Mouse (Mus musculus): ENCODE measurements around the gene Rassf10. TPM values are rescaled to one million over a fixed set of nuclear protein-coding genes. Genes with fewer than 3 reads are reported as not detected.

Gene Rassf10
- polyA plus RNA-seq, 1 experiment from 2014 or later, result 0.22 TPM

- Histone ChIP-seq H3K27ac (replicated peaks) (no peak overlapping the region), H3K4me1 (no peaks in the 10 kb centered on the region), H3K27me3 (ENCODE audit: low read depth, poor library complexity, severe bottlenecking) (no peaks in the 10 kb centered on the region), H3K4me3 (no peak overlapping the region), H3K9me3 (replicated peaks) (no peaks in the 10 kb centered on the region), H3K36me3 (no peaks in the 10 kb centered on the region)
- no peak for DNase-seq (ENCODE audit: low spot score)
- WGBS, result 91% methylated on average over 8 of the region's 8 CpGs
Observed at GRCm38 (mm10) chr7:112937089-112937488, 16.7 kb upstream of the Rassf10 start.

GRCm38 (mm10) chr7:112938959-112939358, 14.8 kb upstream of the Rassf10 start:
- H3K27me3 ChIP-seq (ENCODE audit: low read depth, poor library complexity, severe bottlenecking), result no peaks in the 10 kb centered on the region
- WGBS, result 70% methylated on average over 5 of the region's 5 CpGs
- no peak overlapping the region for H3K27ac ChIP-seq (replicated peaks)
- no peak overlapping the region for H3K4me3 ChIP-seq
- H3K36me3 ChIP-seq, result no peaks in the 10 kb centered on the region
- H3K4me1 ChIP-seq, result no peaks in the 10 kb centered on the region
- DNase-seq (ENCODE audit: low spot score), result no peak
- no peaks in the 10 kb centered on the region for H3K9me3 ChIP-seq (replicated peaks)

DNA sequence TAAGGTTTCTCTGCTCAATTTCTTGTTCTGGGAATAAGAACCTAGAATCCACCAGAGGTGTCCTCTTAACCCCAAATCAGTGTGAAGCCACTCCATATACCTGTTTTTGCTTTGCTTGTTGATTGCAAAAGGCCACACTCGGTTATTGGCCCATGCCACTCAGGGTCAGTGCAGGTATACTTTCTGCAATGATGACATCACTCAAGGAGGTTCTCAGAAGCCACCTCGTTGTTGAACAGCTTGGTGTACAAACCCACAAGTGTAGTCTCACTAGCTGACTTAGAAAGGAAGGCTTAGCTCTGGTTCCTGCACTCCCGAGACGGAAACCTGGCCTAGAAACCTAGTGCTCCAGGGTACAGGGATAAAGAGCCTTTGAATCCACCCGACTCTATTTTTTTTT, 11.2 kb upstream of the Rassf10 start:
- Histone ChIP-seq H3K27me3 (ENCODE audit: low read depth, poor library complexity, severe bottlenecking) (no peaks in the 10 kb centered on the region), H3K4me3 (no peak overlapping the region)

DNA sequence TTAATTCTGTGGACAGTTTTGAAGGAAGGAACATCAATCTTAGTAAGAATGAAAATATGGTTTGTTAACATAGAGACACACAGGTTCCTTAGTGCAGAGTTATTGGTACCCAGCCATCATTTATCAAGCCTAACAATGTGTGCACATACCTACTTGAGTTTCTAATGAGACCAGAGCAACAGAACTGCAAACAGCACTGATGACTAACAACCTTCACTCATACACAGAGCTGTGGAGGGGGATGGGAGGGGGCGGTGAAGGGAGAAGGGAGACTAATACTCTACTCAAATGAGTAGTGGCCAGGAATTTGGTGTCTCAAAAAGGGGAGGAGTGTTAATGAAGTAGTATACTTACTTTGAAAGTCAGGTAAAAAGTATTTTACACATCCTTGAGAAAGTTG, 10.7 kb upstream of the Rassf10 start:
- Histone ChIP-seq H3K9me3 (replicated peaks) (no peaks in the 10 kb centered on the region), H3K27ac (replicated peaks) (no peak overlapping the region), H3K4me1 (no peaks in the 10 kb centered on the region), H3K36me3 (no peaks in the 10 kb centered on the region), H3K27me3 (ENCODE audit: low read depth, poor library complexity, severe bottlenecking) (no peaks in the 10 kb centered on the region), H3K4me3 (no peak overlapping the region)
- no peak for DNase-seq (ENCODE audit: low spot score)
- WGBS, result 83% methylated on average over 1 of the region's 1 CpGs

More for the DNA sequence above, 11.2 kb upstream of the Rassf10 start:
- WGBS, result 84% methylated on average over 5 of the region's 5 CpGs
- Histone ChIP-seq H3K36me3 (no peaks in the 10 kb centered on the region), H3K9me3 (replicated peaks) (no peaks in the 10 kb centered on the region), H3K27ac (replicated peaks) (no peak overlapping the region), H3K4me1 (no peaks in the 10 kb centered on the region)
- DNase-seq (ENCODE audit: low spot score), result no peak

- H3K27me3 ChIP-seq (ENCODE audit: low read depth, poor library complexity, severe bottlenecking), result peaks cover 11% of the 10 kb centered on the region; the same call in 1 of the 2 replicates
- H3K27ac ChIP-seq (replicated peaks), result no peak overlapping the region
Observed at GRCm38 (mm10) chr7:112946706-112947105, 7.1 kb upstream of the Rassf10 start.

DNA sequence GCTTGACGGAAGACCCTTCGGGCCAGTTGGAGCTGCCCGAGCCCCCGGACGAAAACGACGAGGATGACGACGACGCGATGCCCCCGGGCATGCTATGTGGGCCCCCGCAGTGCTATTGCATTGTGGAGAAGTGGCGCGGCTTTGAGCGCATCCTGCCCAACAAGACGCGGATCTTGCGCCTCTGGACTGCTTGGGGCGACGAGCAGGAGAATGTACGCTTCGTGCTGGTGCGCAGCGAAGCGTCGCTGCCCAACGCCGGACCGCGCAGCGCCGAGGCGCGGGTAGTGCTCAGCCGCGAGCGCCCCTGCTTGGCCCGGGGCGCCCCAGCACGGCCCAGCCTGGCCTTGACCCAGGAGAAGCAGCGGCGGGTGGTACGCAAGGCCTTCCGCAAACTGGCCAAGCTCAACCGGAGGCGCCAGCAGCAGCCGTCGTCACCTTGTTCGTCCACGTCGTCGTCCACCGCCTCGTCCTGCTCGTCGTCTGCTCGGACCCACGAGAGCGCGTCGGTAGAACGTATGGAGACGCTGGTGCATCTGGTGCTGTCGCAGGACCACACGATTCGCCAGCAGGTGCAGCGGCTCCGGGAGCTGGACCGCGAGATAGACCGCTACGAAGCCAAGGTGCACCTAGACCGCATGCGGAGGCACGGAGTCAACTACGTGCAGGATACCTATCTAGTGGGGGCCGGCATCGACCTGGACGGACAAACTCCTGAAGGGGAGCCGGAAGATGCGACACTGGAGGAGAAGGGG, 765 bp downstream of the Rassf10 start:
- peaks cover 70% of the 10 kb centered on the region for H3K27me3 ChIP-seq (ENCODE audit: low read depth, poor library complexity, severe bottlenecking)
- peak; percentile 60 for DNase-seq (ENCODE audit: low spot score)
- H3K27ac ChIP-seq (replicated peaks), result no peak overlapping the region; the same call in 1 of the 2 replicates

More at GRCm38 (mm10) chr7:112946706-112947105, 7.1 kb upstream of the Rassf10 start:
- Histone ChIP-seq H3K36me3 (no peaks in the 10 kb centered on the region), H3K9me3 (replicated peaks) (no peaks in the 10 kb centered on the region), H3K4me1 (no peaks in the 10 kb centered on the region), H3K4me3 (no peak overlapping the region)
- WGBS, result 69% methylated on average over 6 of the region's 6 CpGs
- DNase-seq (ENCODE audit: low spot score), result no peak

DNA sequence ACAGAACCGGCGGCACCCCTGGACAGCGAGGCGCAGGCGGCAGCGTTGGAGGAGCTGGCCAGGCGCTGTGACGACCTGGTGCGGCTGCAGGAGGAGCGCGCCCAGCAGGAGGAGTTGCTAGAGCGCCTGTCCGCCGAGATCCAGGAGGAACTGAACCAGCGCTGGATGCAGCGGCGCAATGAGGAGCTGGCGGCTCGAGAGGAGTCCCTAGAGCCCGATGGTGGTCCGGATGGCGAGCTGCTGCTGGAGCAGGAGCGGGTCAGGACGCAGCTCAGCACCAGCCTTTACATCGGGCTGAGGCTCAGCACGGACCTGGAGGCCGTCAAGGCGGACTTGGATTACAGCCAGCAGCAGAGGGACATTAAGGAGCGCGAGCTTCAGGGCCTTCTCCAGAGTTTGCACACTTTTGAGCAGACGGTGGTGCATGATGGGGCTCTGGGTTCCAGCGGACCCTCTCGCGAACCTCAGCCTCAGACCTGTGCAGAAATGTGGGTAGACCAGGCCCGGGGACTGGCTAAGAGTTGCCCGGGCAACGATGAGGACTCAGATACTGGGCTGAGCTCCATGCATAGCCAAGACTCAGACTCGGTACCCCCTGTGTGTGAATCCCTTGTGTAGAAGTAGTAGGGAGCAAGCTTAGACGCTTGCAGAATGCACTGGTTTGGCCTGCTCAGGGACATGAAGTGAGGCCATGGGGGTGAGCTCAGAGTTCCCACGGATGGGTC, 1.5 kb downstream of the Rassf10 start:
- no peak overlapping the region for H3K27ac ChIP-seq (replicated peaks)
- peak; percentile 58 for DNase-seq (ENCODE audit: low spot score)
- H3K4me3 ChIP-seq, result peak overlapping the region; percentile 56
- no peaks in the 10 kb centered on the region for H3K36me3 ChIP-seq
- H3K4me1 ChIP-seq, result peaks cover 31% of the 10 kb centered on the region
- 3% methylated on average over 40 of the region's 40 CpGs for WGBS
- H3K9me3 ChIP-seq (replicated peaks), result no peaks in the 10 kb centered on the region
- peaks cover 70% of the 10 kb centered on the region for H3K27me3 ChIP-seq (ENCODE audit: low read depth, poor library complexity, severe bottlenecking)

More for the DNA sequence above, 765 bp downstream of the Rassf10 start:
- Histone ChIP-seq H3K4me1 (peaks cover 31% of the 10 kb centered on the region), H3K9me3 (replicated peaks) (no peaks in the 10 kb centered on the region), H3K4me3 (peak overlapping the region; percentile 56), H3K36me3 (no peaks in the 10 kb centered on the region)
- WGBS, result 1% methylated on average over 82 of the region's 82 CpGs

GRCm38 (mm10) chr7:112955955-112956354, 2.2 kb downstream of the Rassf10 start:
- Histone ChIP-seq H3K27me3 (ENCODE audit: low read depth, poor library complexity, severe bottlenecking) (peaks cover 63% of the 10 kb centered on the region), H3K4me1 (peaks cover 31% of the 10 kb centered on the region), H3K9me3 (replicated peaks) (no peaks in the 10 kb centered on the region), H3K36me3 (no peaks in the 10 kb centered on the region), H3K4me3 (no peak overlapping the region), H3K27ac (replicated peaks) (no peak overlapping the region)
- WGBS, result 42% methylated on average over 3 of the region's 3 CpGs
- no peak for DNase-seq (ENCODE audit: low spot score)

DNA sequence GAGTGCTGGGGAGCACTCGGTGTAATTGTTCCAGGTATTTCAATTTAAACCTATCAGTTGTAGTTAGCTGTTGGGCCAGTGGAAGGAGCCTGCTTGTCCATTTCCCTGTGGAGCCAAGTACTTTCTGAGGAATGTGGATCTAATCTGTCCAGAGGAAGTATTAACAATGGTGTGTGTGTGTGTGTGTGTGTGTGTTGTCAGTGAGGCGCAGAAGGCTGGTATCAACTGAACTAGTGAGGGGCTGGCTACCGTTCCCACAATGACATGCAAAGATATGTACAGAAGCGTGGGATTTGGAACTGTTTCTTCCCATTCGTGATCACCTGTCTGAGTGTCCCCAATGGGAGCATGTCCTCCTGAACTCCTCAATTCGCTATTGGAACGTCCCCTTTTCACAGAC, 3.2 kb downstream of the Rassf10 start:
- no peak for DNase-seq (ENCODE audit: low spot score)
- H3K9me3 ChIP-seq (replicated peaks), result no peaks in the 10 kb centered on the region
- H3K4me1 ChIP-seq, result peaks cover 31% of the 10 kb centered on the region
- H3K4me3 ChIP-seq, result no peak overlapping the region
- 75% methylated on average over 7 of the region's 7 CpGs for WGBS
- H3K27ac ChIP-seq (replicated peaks), result no peak overlapping the region
- peaks cover 60% of the 10 kb centered on the region for H3K27me3 ChIP-seq (ENCODE audit: low read depth, poor library complexity, severe bottlenecking)
- H3K36me3 ChIP-seq, result no peaks in the 10 kb centered on the region

DNA sequence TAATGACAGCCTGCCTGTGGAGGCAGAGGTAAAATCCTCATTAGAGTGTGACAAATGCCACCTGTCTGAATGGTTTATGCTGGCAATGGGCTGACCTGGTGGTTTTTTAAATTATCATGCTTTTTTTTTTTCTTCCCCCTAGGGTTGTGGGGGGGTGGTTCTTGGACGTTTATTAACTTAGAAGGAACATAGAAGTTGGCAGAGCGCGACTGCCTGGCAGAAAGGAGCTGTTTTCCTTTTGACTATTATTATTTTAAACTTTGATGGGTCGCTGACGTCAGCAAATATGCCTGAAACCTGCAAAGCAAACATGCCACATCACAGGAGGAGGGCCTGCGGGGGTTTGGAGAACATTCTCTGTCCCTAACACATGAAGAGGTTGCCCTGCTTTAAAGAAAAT, 3.9 kb downstream of the Rassf10 start:
- Histone ChIP-seq H3K9me3 (replicated peaks) (no peaks in the 10 kb centered on the region), H3K27ac (replicated peaks) (no peak overlapping the region), H3K27me3 (ENCODE audit: low read depth, poor library complexity, severe bottlenecking) (peaks cover 59% of the 10 kb centered on the region), H3K4me1 (peaks cover 31% of the 10 kb centered on the region), H3K4me3 (no peak overlapping the region), H3K36me3 (no peaks in the 10 kb centered on the region)
- 63% methylated on average over 6 of the region's 6 CpGs for WGBS
- no peak for DNase-seq (ENCODE audit: low spot score)

DNA sequence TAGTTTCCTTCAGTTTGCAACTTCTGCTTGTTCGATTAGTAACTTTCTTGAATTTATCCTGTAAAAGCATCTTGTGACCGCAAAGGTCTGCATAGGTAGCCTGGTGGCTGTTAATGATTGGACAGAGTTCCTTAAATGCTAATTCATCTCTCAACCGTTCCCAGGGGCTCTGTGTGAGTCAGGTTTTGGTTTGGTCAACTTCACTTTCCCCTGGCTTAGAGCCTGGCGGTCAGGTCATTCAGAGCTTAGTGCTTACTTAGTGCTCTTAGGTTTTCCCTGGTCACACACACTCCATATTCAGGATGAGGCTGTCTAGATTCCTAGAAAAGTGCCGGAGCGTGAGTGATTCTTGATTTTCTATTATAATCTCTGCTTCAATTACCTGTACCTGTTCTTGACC, 12.6 kb downstream of the Rassf10 start:
- H3K4me1 ChIP-seq, result no peaks in the 10 kb centered on the region
- H3K36me3 ChIP-seq, result no peaks in the 10 kb centered on the region
- DNase-seq (ENCODE audit: low spot score), result no peak
- no peak overlapping the region for H3K27ac ChIP-seq (replicated peaks)
- H3K9me3 ChIP-seq (replicated peaks), result peaks cover 9% of the 10 kb centered on the region
- 73% methylated on average over 6 of the region's 6 CpGs for WGBS
- no peak overlapping the region for H3K4me3 ChIP-seq
- no peaks in the 10 kb centered on the region for H3K27me3 ChIP-seq (ENCODE audit: low read depth, poor library complexity, severe bottlenecking)

DNA sequence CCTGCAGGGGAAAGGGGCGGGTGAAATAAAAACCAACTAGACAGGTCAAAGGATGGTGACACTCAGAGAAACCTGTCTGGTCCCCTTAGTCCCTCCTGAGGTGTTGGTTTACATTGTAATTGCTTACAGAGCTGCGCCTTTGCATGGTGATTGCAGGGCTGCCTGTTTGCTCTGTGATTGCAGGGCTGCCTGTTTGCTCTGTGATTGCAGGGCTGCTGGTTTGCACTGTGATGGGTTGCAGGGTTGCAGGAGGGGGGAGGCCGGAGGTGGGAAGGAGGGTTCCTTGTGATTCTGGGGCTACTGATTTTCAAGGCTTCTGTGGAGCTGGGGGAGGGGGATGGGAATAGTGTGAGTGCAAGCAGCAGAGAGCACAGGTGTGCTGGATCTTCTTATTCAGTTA, 13.0 kb downstream of the Rassf10 start:
- no peaks in the 10 kb centered on the region for H3K36me3 ChIP-seq
- peaks cover 9% of the 10 kb centered on the region for H3K9me3 ChIP-seq (replicated peaks)
- H3K4me1 ChIP-seq, result no peaks in the 10 kb centered on the region
- no peak overlapping the region for H3K4me3 ChIP-seq
- no peaks in the 10 kb centered on the region for H3K27me3 ChIP-seq (ENCODE audit: low read depth, poor library complexity, severe bottlenecking)
- DNase-seq (ENCODE audit: low spot score), result no peak
- no peak overlapping the region for H3K27ac ChIP-seq (replicated peaks)
- 49% methylated on average over 3 of the region's 3 CpGs for WGBS

DNA sequence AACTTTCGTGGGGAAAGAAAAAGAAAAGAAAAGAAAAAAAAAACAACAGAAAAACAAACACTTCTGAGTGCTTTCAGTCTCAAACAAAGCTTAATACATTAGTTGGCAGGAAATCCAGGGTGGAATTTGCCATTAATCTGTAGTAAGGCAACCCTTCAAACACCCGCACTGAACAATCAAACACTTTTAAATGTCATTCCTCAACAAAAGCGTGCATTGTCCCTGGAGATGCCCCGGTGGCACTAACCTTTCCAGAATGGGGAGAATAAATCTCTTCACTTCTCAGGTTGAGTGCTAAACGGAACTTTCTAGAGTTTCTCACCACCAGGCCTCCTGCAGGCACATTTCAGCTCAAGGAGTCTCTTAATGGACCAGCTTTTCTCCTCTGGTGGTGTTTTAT, 29.6 kb downstream of the Rassf10 start:
- Histone ChIP-seq H3K36me3 (no peaks in the 10 kb centered on the region), H3K9me3 (replicated peaks) (no peaks in the 10 kb centered on the region), H3K4me1 (peaks cover 9% of the 10 kb centered on the region; the same call in 1 of the 2 replicates), H3K27ac (replicated peaks) (no peak overlapping the region), H3K27me3 (ENCODE audit: low read depth, poor library complexity, severe bottlenecking) (no peaks in the 10 kb centered on the region), H3K4me3 (no peak overlapping the region)
- DNase-seq (ENCODE audit: low spot score), result no peak
- 47% methylated on average over 5 of the region's 5 CpGs for WGBS

Data from midbrain, embryonic 10.5 days (tissue).